Mouse (Mus musculus) C2C12 (cell line): ENCODE data around the gene Dnajc16. TPM values are rescaled to one million over a fixed set of nuclear protein-coding genes. Genes with fewer than 3 reads are reported as not detected.

Source experiments
- H3K27me3 ChIP-seq: one replicate; pipeline ENCODE4 v1.6.1; 2011; ENCODE audit not compliant: control insufficient read depth, insufficient read depth, insufficient read length
- H3K36me3 ChIP-seq: one replicate; pipeline ENCODE4 v1.6.1; 2011; ENCODE audit not compliant: control insufficient read depth, insufficient read depth
- H3K4me3 ChIP-seq: one replicate; pipeline ENCODE4 v1.5.1; 2011; ENCODE audit warnings: mild to moderate bottlenecking, control low read depth; ENCODE audit not compliant: poor library complexity, insufficient read depth, severe bottlenecking
- H3K79me2 ChIP-seq: one replicate; pipeline ENCODE4 v1.6.1; 2011; ENCODE audit not compliant: control insufficient read depth, insufficient read depth
- H3K79me3 ChIP-seq: one replicate; pipeline ENCODE4 v1.6.1; 2011; ENCODE audit warnings: low read depth, control low read depth
- H3ac ChIP-seq: one replicate; pipeline ENCODE3; 2011; ENCODE audit warnings: low read depth; ENCODE audit not compliant: control insufficient read depth, insufficient read length
- CEBPB ChIP-seq: IDR thresholded peaks from one replicate; pipeline ENCODE4 v1.6.1; 2011; ENCODE audit warnings: low read depth, mild to moderate bottlenecking, control low read depth, moderate library complexity
- CTCF ChIP-seq: IDR thresholded peaks from one replicate; pipeline ENCODE4 v1.5.1; 2011; ENCODE audit not compliant: control insufficient read depth, insufficient read depth, insufficient read length
- FOSL1 ChIP-seq: IDR thresholded peaks from one replicate; pipeline ENCODE4 v1.8.0; 2011; ENCODE audit warnings: mild to moderate bottlenecking, low read length; ENCODE audit not compliant: poor library complexity, insufficient read depth, severe bottlenecking
- MAX ChIP-seq: IDR thresholded peaks from one replicate; pipeline ENCODE4 v1.6.1; 2011; ENCODE audit warnings: mild to moderate bottlenecking, control low read depth
- MYOD1 ChIP-seq: IDR thresholded peaks from one replicate; pipeline ENCODE4 v1.6.1; 2011; ENCODE audit warnings: low read depth; ENCODE audit not compliant: control insufficient read depth, insufficient read length
- MYOG ChIP-seq: IDR thresholded peaks from one replicate; pipeline ENCODE4 v1.6.1; 2011; ENCODE audit not compliant: control insufficient read depth, insufficient read length; ENCODE audit errors: extremely low read depth
- USF1 ChIP-seq: IDR thresholded peaks from one replicate; pipeline ENCODE4 v1.6.1; 2011; ENCODE audit warnings: low read depth, mild to moderate bottlenecking, control low read depth, moderate library complexity
- long read RNA-seq, 2 experiments: library from polyadenylated mRNA; unstranded; transcript quantifications; one replicate each; pipeline ENCODE4 v2.0.0; 2019 to 2020
- polyA plus RNA-seq: library from polyadenylated mRNA; unstranded; fragments of >200 nt; fragmentation: generic; extraction: Trizol; gene quantifications from one replicate; pipeline ENCODE4 v1.2.1, GENCODE M21; 2012; ENCODE audit warnings: missing spikeins

Gene Dnajc16
- 5.2 TPM for polyA plus RNA-seq
- long read RNA-seq, experiment 1, full-length matches to known transcripts = 1 of 1 reads
- long read RNA-seq, experiment 1, partial matches to known transcripts = 0 of 1 reads
- long read RNA-seq, experiment 1, other reads (novel, unspliced or antisense) = 0 of 1 reads
- long read RNA-seq, experiment 2, full-length matches to known transcripts = 24 of 34 reads
- long read RNA-seq, experiment 2, partial matches to known transcripts = 8 of 34 reads
- long read RNA-seq, experiment 2, other reads (novel, unspliced or antisense) = 2 of 34 reads

DNA sequence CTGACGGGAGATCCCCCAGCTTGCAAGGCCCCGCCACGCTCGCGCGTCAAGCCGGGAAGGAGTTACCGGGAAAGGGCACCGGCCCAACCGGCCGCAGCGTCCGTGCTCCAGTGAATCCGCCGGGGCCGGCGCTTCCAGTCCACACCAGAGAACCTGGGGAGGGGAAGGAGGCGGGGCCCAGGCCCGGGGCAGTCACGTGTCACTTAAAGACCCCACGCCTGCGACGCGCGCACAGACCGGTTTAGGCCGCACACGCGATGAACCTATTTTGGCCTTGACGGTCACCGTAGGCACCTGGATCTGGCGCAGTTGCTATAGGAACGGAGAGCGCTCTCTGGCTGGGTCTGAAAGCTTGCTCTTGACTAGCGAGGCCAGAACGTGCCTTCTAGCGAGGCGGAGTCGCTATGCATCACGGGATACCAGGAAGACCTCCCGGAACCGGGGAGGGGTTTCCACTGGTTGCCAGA is at the start of gene Dnajc16:
Dnajc16 (minus strand) TSS at position 408 of the 467 bp plus-strand sequence.
- H3K27me3 ChIP-seq = no peaks in the 10 kb centered on the region
- peak within 1 kb of the TSS; percentile 80 for H3ac ChIP-seq

DNA sequence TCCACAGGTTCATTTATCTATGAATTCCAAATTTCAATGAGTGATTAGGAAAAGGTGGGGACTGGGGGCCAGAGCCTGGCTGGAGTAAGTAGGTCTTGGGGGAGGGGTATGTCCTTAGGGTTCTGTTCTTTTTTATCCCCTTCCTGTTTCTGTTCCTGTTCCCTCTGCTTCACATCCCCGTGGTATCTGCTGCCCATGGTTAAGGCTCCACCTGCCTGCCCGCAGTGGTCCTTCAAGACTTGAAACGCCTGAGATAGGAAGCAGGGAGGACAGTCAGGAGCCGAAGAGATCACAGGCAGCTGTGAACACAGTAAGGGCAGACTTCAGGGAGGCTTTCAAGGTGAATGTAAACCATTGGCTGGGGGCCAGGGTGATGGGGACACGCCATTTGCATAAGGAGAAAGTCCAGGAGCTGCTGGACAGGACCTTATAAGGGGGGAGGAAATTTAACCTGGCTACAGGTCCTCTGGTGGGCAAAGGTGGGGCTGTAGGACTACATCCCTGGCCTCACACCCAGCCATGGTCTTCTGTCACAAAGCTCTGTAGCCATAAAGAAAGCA is 43.9 kb upstream of the Dnajc16 start:
- H3K79me2 ChIP-seq = no peaks in the 10 kb centered on the region
- H3K4me3 ChIP-seq = no peak overlapping the region
- TF ChIP-seq MAX = no peak
- TF ChIP-seq MYOD1 = no peak
- TF ChIP-seq CTCF = no peak
- TF ChIP-seq MYOG = no peak
- no peak for TF ChIP-seq CEBPB
- TF ChIP-seq FOSL1 = no peak
- no peak for TF ChIP-seq USF1
- no peaks in the 10 kb centered on the region for H3K36me3 ChIP-seq
- no peaks in the 10 kb centered on the region for H3K79me3 ChIP-seq
- no peak overlapping the region for H3ac ChIP-seq
- no peaks in the 10 kb centered on the region for H3K27me3 ChIP-seq

More for the DNA sequence above, at the start of gene Dnajc16:
- H3K36me3 ChIP-seq = peaks cover 4% of the 10 kb centered on the region
- TF ChIP-seq MAX (peak; percentile 97), MYOD1 (no peak), USF1 (peak; percentile 98), FOSL1 (no peak), MYOG (no peak)
- peaks cover 2% of the 10 kb centered on the region for H3K79me3 ChIP-seq
- peak within 1 kb of the TSS; percentile 78 for H3K4me3 ChIP-seq
- H3K79me2 ChIP-seq = peaks cover 19% of the 10 kb centered on the region

DNA sequence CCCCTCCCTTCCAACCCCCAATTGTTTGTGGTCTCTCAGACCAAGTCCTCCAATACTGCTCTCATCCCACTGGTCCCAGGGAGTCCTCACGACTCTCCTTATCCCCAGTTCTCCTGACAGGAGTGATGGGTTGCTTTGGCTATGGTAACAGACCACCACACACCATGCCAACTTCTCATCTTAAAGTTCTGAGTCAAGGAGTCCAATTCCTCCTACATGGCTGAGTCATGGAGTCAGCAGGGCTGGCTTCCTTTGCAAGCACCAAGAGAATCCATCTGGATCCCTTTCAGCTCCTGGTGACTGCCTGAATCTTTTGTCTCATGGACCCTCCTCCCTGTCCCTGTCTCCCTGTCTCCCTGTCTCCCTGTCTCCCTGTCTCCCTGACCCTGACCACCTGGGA is 43.2 kb upstream of the Dnajc16 start:
- Histone ChIP-seq H3K79me2 (no peaks in the 10 kb centered on the region), H3ac (no peak overlapping the region), H3K4me3 (no peak overlapping the region), H3K79me3 (no peaks in the 10 kb centered on the region), H3K36me3 (no peaks in the 10 kb centered on the region), H3K27me3 (no peaks in the 10 kb centered on the region)
- no peak for TF ChIP-seq FOSL1
- no peak for TF ChIP-seq MAX
- no peak for TF ChIP-seq CTCF
- TF ChIP-seq CEBPB = no peak
- no peak for TF ChIP-seq MYOD1
- TF ChIP-seq MYOG = no peak
- no peak for TF ChIP-seq USF1

DNA sequence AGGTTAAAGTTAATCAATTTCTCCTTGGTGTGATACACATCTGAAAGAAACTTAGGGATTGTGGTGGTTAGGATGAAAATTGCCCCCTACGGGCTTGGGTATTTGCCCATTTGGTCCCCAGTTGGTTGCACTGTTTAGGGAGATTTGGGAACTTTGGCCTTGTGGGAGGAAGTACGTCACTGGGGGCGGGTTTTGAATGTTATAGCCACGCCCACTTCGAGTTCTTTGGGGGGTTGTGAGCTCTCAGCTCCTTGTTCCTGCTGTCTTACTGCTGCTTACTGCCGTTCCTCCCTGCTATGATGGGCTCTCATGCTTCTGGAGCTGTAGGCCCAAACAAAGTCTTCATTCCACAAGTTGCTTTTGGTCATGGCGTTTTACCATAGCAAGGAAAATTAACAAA is 40.6 kb upstream of the Dnajc16 start:
- no peaks in the 10 kb centered on the region for H3K79me3 ChIP-seq
- H3K79me2 ChIP-seq = no peaks in the 10 kb centered on the region
- TF ChIP-seq MYOD1 (no peak), MYOG (no peak), MAX (no peak), CTCF (no peak), FOSL1 (no peak), CEBPB (no peak), USF1 (no peak)
- no peaks in the 10 kb centered on the region for H3K36me3 ChIP-seq
- H3K27me3 ChIP-seq = no peaks in the 10 kb centered on the region
- no peak overlapping the region for H3ac ChIP-seq
- no peak overlapping the region for H3K4me3 ChIP-seq

DNA sequence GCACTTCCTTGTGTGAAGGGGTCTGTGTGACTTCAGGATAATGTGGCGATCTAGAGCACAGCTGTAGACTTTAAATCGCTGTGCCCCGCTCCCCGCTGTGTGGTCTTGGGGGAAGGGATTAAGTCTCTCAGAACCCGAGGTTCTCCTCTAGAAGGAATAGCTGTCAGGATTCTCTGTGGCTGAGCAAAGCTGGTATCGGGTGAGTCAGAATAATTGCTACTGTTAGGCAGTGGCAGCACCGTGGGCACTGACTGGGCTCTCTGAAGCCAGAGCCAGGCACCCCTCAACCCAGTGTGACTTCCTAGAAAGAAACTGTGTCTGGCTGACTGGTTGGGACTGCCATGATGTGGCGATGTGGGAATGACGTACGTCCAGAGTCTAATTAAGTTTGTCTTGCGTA is 39.6 kb upstream of the Dnajc16 start:
- TF ChIP-seq USF1 (no peak), FOSL1 (no peak), MYOG (no peak), MYOD1 (no peak), CEBPB (no peak)
- Histone ChIP-seq H3K79me2 (no peaks in the 10 kb centered on the region), H3K79me3 (no peaks in the 10 kb centered on the region), H3K36me3 (no peaks in the 10 kb centered on the region), H3ac (no peak overlapping the region), H3K27me3 (no peaks in the 10 kb centered on the region), H3K4me3 (no peak overlapping the region)

DNA sequence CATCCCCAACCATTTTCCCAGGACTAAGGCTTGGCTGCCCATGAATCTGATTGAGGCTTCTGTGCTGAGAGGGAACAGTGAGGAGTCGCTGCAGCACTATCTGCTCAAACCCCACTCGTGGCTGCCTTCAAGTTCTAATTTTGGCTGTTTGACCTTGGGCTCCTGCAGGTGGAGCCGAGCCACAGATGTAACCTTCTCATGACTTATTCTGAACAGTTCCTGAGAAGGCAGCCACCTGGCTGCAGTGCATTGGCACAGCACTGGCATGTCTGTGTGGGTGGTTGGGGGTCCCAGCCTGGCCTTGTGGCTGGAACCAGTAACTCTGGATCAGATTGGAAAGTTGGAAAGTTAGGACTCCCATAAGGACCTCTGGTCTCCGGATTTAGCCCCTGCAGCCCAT is 37.4 kb upstream of the Dnajc16 start:
- Histone ChIP-seq H3K27me3 (no peaks in the 10 kb centered on the region), H3K79me3 (no peaks in the 10 kb centered on the region), H3K36me3 (no peaks in the 10 kb centered on the region), H3K79me2 (no peaks in the 10 kb centered on the region), H3ac (no peak overlapping the region), H3K4me3 (no peak overlapping the region)
- TF ChIP-seq FOSL1 = no peak
- no peak for TF ChIP-seq CEBPB
- TF ChIP-seq MYOD1 = no peak
- no peak for TF ChIP-seq MYOG
- no peak for TF ChIP-seq MAX
